Mouse (Mus musculus) layer of hippocampus, adult 18-20 months (tissue): Measurements from ENCODE around the gene Qrich1. TPM values are rescaled to one million over a fixed set of nuclear protein-coding genes. Genes with fewer than 3 reads are reported as not detected.
A peak's percentile ranks its signal among the peaks of the same experiment; 100 is the strongest.

Experiments
- DNase-seq, 2 experiments: peaks; one replicate each; pipeline ENCODE4 v3.0.0; 2022; ENCODE audit warnings: low spot score in 2 of 2
- total RNA-seq, 2 experiments: library from RNA; stranded (reverse); gene quantifications; 2 replicates each; pipeline ENCODE4 v1.2.3; 2021

Gene Qrich1
- total RNA-seq, 2 experiments from 2014 or later, result 143 to 150 TPM

DNA sequence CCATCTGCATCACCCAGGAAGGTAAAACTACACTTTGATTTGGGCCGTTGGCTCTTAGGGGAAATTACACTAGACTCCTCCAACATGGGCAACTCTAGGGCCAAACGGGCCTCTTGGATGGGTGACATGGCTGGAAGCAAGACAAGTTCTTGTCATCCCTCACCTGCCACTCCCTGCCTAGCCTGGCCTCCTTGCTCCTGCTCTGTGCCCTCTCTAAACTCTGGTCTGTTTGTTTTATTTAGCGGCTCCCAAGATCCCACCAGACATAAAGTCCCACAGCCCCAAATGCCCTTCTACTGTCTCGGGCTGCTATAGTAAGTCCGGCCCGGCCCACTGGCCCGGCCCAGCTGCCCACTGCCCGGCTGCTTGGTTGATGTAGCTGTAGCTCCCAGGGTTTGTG lies 47.1 kb downstream of the Qrich1 start:
- no peak for DNase-seq

DNA sequence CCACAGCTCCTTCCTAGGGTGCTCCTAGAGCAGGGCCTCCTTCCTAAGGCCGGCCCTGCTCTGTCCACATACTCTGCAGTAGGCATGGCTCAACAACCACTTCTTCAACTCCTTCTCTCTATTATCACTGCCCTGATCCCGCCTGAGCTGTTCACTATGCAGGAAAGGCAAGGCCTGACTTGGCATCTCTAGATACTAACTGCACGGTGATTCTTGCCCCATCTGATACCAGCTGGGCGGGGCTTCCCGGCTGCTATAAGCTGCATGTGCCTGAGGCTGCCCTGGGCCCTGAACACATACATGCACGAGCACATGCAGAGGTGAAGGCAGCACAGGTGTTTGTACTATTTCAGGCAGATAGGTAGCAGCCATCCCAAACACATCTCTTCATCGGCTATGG lies 47.5 kb downstream of the Qrich1 start:
- DNase-seq, result no peak

DNA sequence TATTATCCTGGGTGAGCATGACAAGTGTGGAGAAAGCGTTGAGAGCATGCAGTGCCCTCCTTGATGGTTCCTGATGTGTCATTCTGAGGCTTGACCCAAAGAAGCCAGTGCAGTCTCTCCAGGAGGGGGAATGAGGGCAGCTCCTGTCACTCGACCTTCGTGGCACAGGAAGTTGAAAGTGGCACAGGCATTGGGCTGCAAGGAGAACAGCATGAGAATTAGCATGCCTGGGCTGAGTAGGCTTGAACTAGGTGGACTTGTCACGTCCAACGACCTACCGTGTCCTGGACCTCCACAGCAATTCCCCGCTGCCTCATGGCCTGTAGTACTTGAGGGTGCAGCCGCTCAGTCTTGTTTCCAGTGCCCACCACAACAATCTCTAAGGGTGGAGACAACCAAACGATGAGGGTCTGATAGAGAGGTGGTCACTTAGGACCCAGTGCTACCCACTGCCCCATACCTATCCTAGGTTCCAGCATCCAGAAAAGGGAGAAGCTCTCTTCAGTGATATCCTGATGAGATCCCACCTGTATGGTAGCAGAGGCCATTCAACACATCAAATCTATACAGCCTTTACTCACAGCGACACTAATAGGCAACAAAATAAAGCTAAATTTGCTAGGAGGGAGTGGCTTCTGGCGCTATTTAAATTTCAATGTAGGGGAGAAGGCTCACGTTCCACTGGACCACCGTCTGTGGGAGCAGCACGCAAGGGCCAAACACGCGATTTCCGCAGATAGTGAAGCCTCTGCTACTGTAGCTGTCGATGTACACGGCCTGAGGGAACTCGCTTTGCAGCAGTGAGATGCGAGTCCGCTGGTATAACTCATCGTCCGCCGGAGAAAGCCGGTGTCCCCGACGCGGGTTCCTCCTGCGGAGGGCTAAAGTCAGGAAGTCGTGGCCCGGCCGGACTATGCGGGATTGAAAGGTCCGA lies 49.5 kb downstream of the Qrich1 start:
- no peak for DNase-seq

DNA sequence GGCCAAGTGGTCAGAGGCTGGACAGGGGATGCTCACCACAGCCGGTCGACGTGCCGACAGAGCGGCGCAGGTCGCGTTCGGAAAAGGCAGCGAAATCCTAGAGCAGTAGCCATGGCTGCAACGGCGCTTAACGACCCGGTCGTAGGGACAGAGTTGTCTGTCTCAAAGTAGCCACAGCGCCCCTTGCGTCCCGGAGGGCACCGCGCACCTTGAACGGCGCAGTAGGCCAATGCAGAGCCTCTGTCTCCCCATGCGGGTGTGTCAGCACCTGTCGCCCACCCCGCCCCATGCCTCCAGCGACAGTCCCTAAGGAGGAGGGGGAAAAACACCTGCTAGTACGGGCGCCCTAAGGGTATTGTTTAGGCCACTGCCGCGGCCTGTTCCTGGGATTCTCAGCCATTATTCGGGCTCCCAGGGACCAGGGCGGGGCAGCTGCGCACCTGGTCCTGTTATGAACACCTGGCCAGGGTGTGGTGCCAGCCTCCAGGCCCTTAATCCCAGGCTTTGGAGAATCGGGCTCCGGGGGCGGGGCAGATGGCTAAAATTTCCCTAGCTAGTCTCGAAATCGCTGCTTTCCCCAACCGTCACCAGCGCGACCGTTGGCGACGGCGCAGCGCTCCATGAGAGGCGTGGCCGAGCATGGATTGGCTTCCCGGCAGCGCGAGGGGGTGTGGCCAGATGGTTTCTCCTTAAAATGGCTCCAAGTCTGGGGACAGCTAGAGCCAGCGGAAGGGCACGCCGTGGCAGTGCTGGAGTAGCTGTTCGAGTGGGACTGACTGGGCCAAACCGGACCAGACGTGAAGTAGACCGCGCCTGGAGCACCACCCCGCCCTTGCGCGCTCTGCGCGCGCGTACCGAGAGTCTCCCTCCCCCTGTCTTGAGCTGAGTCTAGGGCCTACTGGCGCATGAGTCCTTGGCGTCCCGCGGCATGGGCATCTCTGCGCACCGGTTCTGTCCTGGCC lies 50.5 kb downstream of the Qrich1 start, which contains the start of gene Ndufaf3:
TSS of gene Ndufaf3 (minus strand) at position 620 of the 962 bp plus-strand sequence.
- DNase-seq, result peak; percentile 94 to 97

DNA sequence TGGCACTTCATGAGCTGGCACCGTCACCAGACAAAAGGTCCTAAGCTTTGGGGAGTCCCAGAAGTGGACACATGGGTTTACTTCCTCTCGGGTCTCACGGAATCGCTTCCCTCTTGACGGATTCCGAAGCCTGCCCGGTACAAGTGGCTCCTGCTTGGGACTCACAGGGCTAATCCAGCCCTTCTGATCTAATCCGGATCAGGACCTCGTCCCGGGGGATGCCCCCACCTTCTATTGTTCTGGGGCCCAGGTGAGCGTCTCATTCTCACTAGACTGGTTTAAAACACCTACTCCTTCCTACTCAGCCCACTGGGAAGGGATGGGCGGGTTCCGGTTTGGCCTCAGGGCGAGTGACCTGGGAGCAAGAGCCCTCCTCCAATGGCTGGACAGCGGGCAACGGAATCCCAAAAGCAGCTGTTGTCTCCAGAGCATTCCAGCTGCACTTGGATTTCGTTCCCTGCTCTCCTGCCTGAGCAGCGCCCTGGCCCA lies 51.4 kb downstream of the Qrich1 start:
- DNase-seq, result no peak

DNA sequence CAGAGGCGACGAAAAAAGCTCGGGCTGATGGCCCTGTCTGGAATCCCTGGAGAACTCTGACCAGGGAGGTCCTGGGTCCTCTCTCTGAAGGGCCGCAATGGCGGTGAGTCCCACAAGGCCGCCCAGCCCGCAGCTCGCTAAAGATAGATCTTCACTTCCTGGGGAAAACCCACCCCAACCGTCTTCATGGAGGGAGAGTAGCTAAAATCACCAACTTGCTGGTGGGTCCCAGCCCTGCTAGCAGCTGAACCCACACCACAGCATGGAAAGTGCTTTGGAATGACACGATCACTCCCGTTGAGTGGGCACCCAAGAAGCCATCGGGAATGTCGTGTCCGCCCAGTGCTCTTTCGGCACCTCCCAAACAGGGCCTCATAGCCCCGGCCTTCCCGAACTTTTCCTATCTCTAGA lies 51.9 kb downstream of the Qrich1 start:
- no peak for DNase-seq

DNA sequence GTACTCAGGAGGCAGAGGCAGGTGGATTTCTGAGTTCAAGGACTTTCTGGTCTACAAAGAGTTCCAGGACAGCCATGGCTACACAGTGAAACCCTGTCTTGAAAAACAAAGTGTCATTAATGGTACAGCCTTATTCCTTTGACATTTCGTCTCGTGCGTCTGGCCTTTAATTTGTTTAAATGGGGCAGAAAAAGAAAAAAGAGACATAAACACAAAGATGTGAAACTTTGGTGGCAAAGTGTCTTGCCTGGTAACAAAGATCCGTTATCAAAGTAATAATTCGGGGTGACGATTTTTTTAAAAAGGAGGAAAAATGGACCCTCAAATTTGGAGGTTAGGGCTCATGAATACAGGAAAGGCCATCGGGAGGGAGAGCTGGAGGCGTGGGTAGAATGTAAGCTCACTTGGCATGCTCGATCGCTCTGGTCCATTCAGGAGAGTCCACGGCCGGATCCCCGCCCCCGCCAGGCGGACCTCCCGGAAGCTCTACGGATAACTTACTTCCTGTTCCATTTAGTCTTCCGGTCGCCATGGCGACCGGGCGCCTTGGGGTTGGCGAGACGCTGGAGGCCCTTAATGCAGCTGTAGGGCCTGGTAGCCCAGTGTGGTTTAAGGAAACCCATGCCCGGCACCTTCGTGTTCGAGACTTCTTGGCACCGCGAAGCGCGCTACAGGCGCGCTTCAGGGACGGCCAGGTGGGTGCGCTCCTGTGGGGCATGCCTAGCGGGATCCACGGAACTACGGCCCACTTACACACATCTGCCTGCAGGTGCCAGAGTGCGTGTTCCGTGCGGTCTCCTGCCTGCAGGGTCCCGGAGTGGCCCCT lies 53.0 kb downstream of the Qrich1 start, which contains the start of gene Dalrd3:
TSS of gene Dalrd3 (plus strand) at position 506 of the 826 bp plus-strand sequence.
- DNase-seq, result peak; percentile 84 to 94

DNA sequence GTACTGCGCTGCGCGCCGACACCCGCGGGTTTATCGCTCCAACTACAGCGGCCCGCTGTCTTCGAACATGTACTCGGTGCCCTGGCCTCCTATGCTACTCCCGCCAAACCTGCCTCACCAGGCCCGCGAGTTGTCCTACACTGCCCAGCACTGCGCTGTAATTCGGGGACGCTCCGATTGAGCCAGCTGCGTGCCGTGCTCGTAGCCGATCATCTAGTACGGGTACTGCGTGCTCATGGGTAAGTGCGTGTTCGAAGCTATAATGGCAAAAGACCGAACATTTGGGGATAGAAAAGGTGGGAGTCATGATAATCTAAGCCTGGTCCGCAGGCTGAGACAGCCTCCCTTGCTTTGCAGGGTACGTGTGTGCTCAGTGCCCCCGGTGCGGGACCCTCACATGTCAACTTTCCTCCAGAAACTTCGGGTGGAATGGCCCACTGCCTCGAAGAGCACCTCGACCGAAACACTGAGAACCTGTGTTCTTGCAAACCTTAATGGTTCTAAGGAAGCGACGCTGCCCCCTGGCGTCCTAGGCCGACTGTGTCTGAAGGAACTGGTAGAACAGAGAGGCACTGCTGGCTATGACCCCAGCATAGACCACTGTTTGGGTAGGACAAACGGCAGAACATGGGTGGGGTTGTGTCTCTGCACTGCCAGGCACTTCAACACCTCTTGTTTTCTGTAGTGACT lies 53.7 kb downstream of the Qrich1 start:
- peak; percentile 71 to 83 for DNase-seq

DNA sequence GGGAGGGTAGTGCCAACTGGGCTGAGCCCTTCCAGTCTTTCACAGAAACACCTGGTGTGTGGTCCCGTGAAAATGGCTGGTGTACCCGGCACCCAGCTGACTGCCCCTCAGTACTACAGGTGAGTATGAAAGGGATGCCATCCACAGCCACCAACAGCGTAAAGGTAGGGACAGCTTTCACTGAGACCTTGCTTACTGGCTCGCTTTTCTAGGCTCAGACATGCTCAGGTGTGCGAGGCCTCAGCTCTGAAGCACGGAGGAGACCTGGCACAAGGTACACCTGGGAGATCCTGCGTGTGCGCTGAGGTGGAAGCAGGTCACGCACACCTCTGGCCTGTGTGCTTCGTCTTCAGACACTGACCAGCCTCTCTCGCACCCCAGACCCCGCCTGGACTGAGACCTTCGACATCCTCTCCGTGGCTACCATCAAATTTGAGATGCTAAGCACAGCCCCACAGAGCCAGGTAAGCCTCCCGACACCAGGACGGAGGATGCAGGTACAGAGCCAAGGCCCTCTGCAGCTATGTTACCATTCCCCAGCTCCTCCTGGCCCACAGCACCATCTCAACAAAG lies 54.9 kb downstream of the Qrich1 start:
- DNase-seq, result no peak

DNA sequence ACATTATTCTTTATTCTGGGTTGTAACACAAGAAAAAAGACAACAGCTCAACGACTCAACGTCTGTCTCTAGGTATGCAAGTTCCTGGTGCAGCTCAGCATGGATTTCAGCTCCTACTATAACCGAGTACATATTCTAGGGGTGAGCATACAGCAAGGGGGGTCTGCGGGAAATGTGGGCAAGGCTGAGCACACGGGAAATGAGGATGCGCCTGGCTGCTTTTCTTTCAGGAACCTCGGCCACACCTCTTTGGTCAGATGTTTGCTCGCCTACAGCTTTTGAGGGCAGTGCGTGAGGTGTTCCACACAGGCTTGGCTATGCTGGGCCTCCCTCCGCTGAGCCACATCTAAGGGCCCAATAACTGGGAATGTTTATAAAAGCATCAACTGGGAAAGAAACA lies 55.7 kb downstream of the Qrich1 start:
- DNase-seq, result no peak

DNA sequence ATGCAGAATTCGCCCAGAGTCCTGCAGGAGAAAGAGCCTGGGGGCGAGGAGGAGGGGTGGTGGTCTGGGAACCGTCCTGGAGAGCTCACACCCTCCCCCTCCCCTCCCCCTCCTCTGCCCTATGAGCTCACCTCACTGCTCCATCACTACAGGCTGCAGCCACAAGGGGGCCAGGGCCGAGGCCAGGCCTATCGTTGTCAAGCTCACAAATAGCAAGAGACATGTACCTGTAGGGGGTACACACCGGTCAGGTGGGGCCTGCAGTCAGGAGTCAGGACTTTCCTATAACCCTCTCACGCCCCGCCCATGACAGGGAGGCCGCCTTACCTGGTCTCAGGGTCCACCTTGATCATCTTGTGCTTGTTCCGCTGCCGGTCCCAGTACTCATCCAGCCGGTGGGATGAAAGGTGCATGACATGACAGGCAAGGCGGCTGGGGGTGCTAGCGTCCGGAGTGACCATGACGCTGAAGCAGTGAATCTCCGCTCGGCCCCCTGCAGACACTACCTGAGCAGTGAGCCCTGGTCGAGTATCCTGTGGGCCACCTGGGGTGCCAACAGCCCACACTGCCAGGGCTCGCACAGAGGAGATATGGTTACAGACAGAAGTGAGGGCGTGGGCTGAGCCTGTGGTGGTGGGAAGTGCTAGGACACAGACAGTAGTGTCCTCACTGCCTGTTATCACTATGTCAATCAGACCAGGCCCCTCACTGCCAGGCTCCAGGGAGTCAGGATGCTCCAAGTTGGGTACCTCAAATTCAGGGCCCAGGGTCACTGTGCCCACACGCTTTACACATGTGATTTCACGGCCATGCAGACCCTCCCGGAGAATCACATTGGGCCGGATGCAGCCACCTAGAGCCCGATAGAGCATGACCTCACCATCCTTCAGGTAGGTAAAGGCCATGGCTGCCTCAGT lies 57.4 kb downstream of the Qrich1 start:
- no peak for DNase-seq

DNA sequence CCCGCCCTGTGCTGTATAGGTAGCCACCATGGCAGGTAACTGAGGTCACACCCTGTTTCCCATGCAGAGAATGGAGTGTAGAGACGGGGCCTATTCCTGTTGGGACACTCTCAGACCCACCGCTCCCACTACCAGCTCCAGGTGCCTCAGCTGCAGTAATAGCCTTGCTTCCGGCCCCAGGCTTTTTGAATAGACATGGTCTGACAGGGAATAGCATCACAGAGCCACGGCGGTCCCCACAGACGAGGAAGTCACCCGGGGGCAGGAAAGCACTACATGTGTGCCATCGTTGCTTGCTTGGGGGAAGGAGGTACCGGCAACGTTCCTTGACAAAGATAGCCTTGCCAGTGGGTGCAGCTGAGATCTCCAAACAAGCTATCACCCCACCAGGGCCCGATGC lies 58.3 kb downstream of the Qrich1 start:
- no peak for DNase-seq

DNA sequence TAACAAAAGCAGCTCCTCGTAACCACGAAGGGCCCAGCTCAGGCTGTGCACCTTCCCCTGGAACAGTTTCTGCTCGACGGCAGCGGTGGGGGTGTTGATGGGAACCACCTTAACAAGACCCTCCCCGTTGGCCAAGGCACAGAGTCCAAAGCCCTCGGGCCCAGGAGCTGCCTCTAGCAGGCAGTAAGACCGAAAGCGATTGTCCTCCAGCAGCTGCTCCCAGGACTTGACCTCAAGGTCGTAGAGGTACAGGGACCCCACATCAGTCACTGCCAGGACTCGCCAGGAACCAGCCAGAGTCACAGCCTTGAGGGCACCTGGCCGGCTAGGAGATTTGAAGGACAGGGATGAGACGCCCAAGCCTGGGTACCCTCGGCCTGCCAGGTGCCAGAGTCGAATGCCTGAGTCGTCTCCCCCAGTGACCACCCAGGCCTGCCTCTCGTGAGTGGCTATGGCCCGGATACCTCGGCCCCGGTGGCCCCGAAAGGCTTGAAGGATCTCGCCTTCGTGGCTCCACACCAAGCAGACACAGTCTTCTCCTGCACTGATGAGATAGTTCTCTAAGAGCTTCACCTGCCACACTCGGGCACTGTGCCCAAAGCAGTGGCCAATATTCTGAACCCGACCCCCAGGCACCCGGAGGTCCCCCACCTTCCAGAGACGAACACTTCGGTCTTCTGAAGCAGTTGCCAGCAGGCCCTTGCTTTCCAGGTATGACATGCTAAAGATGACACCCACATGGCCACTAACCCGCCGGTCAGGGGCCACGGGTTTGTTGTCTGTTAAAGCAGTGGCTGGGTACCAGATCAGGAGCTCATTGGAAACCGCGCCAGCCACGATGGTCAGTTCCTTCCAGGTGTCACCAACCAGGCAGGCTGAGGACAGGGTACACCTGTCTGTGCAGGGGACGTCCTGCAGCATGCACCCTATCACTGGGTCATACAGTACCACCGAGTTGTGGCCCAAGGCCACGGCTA lies 59.0 kb downstream of the Qrich1 start:
- no peak for DNase-seq

DNA sequence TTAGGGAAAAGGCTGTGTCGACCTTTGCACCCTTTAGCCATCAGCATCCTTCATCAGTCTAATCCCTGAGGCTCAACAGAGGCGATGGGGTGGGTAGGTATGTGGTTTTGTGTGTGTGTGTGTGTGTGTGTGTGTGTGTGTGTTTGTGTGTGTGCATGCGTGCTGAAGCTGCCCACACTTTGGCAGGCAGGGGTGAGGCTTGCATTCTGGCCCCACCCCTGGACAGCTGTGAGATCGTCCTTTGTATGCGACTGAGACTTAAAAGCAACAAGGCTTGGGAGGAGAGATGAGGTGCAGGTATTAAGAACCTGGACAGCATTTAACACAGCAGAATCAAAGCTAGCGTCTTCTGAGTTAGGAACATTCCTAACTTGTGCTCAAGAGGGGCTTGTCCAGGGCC lies 60.4 kb downstream of the Qrich1 start:
- no peak for DNase-seq

DNA sequence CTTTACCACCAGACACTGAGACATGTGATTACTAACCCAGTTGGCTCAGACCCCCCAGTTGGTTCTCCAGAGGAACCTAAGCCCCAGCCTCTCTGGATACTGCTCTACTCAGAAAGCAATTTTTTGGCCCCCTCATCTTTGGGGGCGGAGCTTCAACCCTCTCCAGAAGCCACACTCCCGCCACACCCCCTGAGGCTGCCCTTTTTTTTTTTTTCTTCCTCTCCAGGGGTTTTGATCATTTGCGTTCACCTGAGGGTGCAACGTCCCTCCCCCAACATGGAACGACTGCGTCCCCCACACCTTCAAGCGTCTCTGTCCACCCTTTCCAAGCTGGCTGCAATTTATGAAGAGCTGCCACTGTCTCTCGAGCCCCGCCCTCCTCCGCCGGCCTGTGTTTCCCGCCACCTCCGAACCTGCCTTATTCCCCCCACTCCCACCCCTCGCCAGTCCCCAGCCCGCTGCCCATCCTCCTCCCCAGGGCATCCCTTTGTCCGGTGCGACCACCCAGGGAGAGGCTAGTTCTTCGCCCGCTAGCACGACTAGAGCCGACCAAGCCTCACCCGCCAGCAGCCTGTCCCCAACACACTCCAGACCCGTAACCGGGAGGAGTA lies 61.4 kb downstream of the Qrich1 start:
- no peak for DNase-seq

DNA sequence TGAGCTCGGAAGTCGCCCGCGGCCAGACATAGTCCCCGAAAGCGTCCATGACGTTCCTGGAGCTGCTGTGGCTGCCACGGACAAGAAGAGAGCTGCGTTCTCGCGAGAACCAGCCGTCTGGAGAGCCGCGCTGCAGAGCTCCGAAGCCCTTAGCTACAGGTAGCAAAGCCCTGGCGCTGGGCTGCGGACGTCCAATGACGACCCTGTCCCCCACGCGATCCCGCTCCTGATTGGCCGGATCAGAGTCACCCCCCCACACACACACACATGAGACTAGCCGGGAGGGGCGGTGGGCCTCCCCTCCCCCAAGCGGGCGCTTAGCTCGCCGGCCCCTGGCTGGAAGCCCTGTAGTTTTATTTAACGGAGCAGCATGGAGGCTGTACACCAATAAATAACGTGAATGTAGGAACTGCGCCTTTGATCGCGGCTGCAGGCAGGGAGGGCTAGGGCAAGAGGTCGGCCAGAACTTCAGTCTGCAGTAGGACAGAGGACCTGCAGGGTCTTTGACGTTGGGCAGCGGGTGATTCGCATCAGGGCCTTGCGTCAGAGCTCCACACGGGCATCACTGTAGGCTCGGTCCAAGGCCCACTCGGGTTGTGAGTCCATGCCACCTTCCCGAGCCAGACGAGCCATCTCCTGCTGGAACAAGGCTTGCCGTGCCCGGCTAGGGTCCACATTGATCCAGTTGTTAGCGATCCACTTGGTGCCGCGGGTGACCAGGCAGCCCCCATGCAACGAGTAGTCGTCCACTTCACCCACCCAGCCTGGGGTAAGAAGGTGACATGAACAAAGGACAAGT lies 62.1 kb downstream of the Qrich1 start, which contains the start of gene Wdr6:
TSS of gene Wdr6 (minus strand) at position 195 of the 799 bp plus-strand sequence.
- peak; percentile 82 to 83 for DNase-seq
